Mouse (Mus musculus): Measurements from ENCODE around the gene Cdca7l. TPM values are rescaled to one million over a fixed set of nuclear protein-coding genes. Genes with fewer than 3 reads are reported as not detected.
"Not testable (repeated sequence)": the region's sequence is repeated elsewhere in the genome, so short reads cannot be mapped to it uniquely, and the experiment has no call there.

Cdca7l gene
- total RNA-seq, 2 experiments from 2014 or later, result 13.4 to 38.7 TPM

GRCm38 (mm10) chr12:117857023-117857422 lies 52.9 kb downstream of the Cdca7l start:
- no peak for ATAC-seq (replicated peaks; ENCODE audit: low FRiP score, poor library complexity, severe bottlenecking)

GRCm38 (mm10) chr12:117857884-117858283 lies 53.8 kb downstream of the Cdca7l start:
- no peak for ATAC-seq (replicated peaks; ENCODE audit: low FRiP score, poor library complexity, severe bottlenecking)

DNA sequence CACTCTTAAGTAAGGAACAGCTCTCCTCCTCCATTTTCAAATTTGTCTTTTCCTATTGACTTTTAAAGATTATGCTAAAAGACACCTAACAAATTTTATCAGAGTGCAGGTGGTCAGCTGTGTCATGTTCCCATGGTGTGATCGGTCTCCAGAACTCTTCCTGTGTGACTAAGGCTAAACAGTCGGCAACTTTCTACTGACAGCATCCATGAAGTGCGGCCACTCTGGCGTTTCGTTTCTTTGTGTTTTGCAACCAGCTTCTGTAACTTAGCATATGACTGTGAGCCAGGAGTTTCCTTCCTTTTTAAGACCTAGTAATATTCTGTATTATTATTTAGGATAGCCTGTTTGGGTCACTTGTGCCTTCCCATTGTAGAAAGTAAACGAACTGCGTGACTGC lies 56.8 kb downstream of the Cdca7l start:
- no peak for ATAC-seq (replicated peaks; ENCODE audit: low FRiP score, poor library complexity, severe bottlenecking)

DNA sequence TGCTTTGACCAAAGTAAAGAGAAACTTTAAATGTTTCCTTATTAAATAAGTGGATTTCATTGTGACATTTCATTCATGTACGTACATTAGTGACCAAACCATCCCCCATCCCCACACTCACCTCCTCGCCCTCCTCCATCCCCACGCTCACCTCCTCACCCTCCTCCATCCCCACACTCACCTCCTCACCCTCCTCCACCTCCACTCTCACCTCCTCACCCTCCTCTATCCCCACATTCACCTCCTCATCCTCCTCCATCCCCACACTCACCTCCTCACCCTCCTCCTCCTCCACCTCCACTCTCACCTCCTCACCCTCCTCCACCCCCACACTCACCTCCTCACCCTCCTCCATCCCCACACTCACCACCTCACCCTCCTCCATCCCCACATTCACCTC lies 57.2 kb downstream of the Cdca7l start:
- 0 out of 2 replicates have a peak, but pooled peaks have one; percentile 51 for ATAC-seq (replicated peaks; ENCODE audit: low FRiP score, poor library complexity, severe bottlenecking)

DNA sequence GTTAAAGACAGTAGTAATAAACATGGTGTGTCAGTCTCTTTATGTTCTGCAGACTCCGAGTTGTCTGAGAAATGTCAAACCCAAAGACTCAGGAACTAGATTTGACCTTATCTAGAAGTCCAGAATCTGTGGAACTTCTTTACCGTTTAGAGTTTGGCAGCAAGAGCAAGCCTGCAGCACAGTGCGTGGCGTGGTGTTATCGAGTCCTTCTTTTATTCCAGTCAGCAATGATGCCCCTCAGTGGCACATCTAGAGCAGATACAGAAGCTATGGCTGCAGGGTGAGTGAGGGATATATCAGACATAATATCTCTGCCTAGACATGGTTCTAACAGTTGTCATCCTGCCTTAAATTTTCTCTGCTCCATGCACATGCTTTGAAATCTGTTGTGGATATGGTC lies 58.6 kb downstream of the Cdca7l start:
- no peak for ATAC-seq (replicated peaks; ENCODE audit: low FRiP score, poor library complexity, severe bottlenecking)

- ATAC-seq (replicated peaks; ENCODE audit: low FRiP score, poor library complexity, severe bottlenecking), result no peak
Measured at GRCm38 (mm10) chr12:117867708-117868564, 63.8 kb downstream of the Cdca7l start.

DNA sequence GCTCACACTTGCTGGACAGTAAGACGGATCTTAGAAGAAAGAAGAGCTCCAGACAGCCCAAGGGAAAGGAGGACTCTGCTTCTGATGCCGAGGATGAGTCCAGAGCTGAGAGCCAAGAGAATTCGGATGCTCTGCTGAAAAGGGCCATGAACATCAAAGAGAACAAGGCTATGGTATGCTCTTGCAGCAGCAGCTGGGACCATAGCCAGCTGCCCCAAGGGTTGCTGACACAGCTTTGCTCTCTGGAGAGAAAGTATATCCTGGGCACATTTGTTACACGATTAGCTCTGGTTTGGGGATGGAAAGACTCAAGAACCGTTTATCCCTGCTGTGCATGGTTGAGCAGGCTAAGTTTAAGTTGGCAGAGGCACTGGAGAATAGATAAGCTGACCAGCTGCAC lies 68.2 kb downstream of the Cdca7l start:
- no peak for ATAC-seq (replicated peaks; ENCODE audit: low FRiP score, poor library complexity, severe bottlenecking)

GRCm38 (mm10) chr12:117878341-117878740 lies 74.3 kb downstream of the Cdca7l start:
- no peak for ATAC-seq (replicated peaks; ENCODE audit: low FRiP score, poor library complexity, severe bottlenecking)

- no peak for ATAC-seq (replicated peaks; ENCODE audit: low FRiP score, poor library complexity, severe bottlenecking)
Measured at GRCm38 (mm10) chr12:117884627-117885026, 80.5 kb downstream of the Cdca7l start.

- ATAC-seq (replicated peaks; ENCODE audit: low FRiP score, poor library complexity, severe bottlenecking), result no peak
Measured at GRCm38 (mm10) chr12:117887422-117887821, 83.3 kb downstream of the Cdca7l start.

- ATAC-seq (replicated peaks; ENCODE audit: low FRiP score, poor library complexity, severe bottlenecking), result not testable (repeated sequence)
Measured at GRCm38 (mm10) chr12:117900798-117901197, 96.7 kb downstream of the Cdca7l start.

- not testable (repeated sequence) for ATAC-seq (replicated peaks; ENCODE audit: low FRiP score, poor library complexity, severe bottlenecking)
Measured at GRCm38 (mm10) chr12:117901352-117901751, 97.3 kb downstream of the Cdca7l start.

DNA sequence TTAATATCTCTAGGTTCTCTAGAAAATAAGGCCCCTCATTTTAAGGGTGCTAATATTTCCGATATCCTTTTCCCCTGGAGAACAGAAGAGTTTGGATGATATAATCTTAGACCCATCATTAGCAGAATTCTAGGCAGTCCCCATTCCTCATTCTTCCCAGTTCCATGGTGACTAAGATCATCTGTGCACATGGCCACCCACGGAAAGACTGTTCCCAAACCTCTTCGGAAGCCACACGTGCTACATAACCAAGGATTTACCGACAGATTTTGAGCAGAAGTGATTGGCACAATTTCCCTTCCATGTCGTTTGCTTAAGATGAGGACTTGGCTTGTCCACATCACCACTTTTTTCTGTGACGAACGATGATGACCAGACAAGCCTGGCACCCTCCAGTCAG lies 99.6 kb downstream of the Cdca7l start:
- ATAC-seq (replicated peaks; ENCODE audit: low FRiP score, poor library complexity, severe bottlenecking), result no peak

GRCm38 (mm10) chr12:117905232-117905840 lies 101.2 kb downstream of the Cdca7l start:
- not testable (repeated sequence) for ATAC-seq (replicated peaks; ENCODE audit: low FRiP score, poor library complexity, severe bottlenecking)

DNA sequence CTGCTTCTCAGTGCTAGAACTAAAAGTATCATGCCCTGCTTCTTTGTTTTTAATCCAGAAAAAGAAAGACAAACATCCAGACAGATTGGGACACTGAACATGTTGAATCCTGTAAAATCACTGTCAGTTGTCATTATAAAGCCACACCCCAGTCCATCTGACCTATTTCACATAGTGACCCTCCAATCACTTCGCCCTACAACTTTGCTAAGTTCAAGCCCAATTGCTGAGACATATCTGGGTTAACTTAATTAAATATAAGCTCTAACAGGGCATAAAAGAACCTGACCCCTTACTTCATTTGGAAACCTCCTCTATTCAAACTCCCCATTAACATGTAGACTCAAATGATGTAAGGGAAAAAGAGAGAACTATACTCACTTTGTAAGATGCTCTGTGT lies 107.3 kb downstream of the Cdca7l start:
- no peak for ATAC-seq (replicated peaks; ENCODE audit: low FRiP score, poor library complexity, severe bottlenecking)

DNA sequence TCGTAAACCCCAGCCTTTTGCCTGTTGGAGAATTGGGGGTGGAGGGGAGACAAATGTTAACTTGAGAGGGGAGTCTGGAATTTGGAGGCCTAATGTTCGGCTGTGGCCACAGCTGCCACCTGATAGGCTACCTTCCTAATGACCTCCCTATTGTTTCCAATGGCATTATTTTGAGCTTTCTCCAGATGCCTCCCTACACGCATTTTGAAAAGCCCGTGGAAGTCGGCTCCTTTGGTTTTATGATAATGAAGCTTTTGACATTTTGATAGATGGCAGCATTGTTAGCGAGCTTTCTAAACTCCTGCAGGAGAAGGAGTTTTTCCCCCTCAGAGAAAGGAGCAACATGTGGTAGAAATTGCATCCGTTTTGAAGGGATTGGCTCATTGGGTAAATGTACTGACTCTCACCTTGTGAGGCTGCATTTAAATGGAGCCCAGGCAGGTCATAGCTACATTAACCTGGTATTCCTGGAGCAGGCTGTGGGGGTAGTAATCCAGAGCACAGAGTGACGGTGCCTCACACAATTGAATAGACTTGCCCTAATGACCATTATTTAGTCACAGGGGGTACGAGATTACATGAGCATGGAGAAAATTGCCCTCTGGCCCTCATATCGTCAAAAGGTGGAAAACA lies 110.6 kb downstream of the Cdca7l start:
- ATAC-seq (replicated peaks; ENCODE audit: low FRiP score, poor library complexity, severe bottlenecking), result no peak

DNA sequence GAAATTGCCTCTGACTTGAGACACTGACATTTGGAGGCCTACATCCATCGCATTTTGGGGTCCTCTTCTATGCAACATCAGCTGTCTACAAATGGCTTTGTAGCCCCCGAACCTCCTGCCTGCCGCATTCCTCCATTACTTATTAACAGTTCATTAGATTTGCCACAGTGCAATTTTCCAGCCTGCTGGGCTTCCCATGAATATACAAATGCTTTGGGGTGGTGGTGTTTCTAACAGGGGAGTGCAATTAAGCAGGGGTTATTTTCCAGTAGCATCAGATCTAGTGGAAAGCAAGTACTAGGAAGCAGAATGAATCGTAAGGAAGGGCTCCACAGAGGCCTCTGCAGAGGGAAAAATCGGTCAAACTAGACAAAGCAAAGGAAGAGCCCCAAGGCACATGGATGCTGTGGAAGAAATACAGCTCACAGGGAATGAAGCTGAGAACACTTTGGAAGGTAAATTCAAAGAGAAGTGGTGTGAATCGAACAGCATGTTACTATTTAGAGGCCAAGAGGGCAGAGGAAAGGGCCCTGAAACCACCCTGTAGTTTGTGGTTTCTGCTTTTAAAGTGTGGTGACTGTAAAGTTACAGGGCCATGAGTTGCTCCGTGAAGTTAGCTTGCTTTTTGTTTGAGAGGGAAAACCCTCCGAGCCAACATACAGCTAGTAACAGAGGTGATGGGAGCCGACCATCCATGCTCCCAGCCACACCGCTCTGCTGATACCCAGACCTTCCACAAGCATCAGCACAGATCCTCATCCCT lies 111.9 kb downstream of the Cdca7l start:
- ATAC-seq (replicated peaks; ENCODE audit: low FRiP score, poor library complexity, severe bottlenecking), result no peak
